Mouse (Mus musculus) forebrain, embryonic 13.5 days (tissue): Measurements from ENCODE around the gene Scg5. TPM values are rescaled to one million over a fixed set of nuclear protein-coding genes. Genes with fewer than 3 reads are reported as not detected.

ENCODE experiments used
- polyA plus RNA-seq: library from polyadenylated mRNA; unstranded; fragments of >200 nt; fragmentation: Nextera tagmentation; extraction: Ambion mirVana; gene quantifications from 2 replicates; pipeline ENCODE4 v1.2.1, GENCODE M21; 2015

The Scg5 gene
- polyA plus RNA-seq, 1 experiment from 2014 or later = 136 TPM

Other genes starting within 250 kb of the Scg5 start
- 0.12 and 0.23 TPM in 2 replicates for gene Grem1, start 70.5 kb downstream of the Scg5 start, polyA plus RNA-seq
- 41.4 and 46.8 TPM in 2 replicates for gene Arhgap11a, start 19.5 kb upstream of the Scg5 start, polyA plus RNA-seq
- gene Gjd2, start 184.5 kb upstream of the Scg5 start, polyA plus RNA-seq = 2.0 and 3.5 TPM in 2 replicates
- 2.7 and 38.5 TPM in 2 replicates for gene Actc1, start 224.4 kb upstream of the Scg5 start, polyA plus RNA-seq